Mouse (Mus musculus) lung, embryonic 14.5 days (tissue): ENCODE data around the gene 4933407L21Rik. TPM values are rescaled to one million over a fixed set of nuclear protein-coding genes. Genes with fewer than 3 reads are reported as not detected.
"Not testable (repeated sequence)": the region's sequence is repeated elsewhere in the genome, so short reads cannot be mapped to it uniquely, and the experiment has no call there.

Experiments used
- ATAC-seq: fragments of 200-750 bp; cut with Nextera tagmentation; 2 replicates; pipeline ENCODE4 v1.8.0; 2017; ENCODE audit warnings: mild to moderate bottlenecking, moderate TSS enrichment, moderate library complexity; ENCODE audit not compliant: insufficient read depth
- DNase-seq: peaks from one replicate; pipeline ENCODE4 v3.0.0-alpha.2; 2015
- H3K27ac ChIP-seq: fragments of 300-500 bp; sonication (generic); 2 replicates; pipeline ENCODE4 v1.5.1; 2014; ENCODE audit warnings: low read depth, mild to moderate bottlenecking, moderate library complexity
- H3K27me3 ChIP-seq: fragments of 300-500 bp; sonication (generic); 2 replicates; pipeline ENCODE4 v1.6.1; 2014; ENCODE audit warnings: low read length, control low read depth; ENCODE audit not compliant: insufficient read depth
- H3K36me3 ChIP-seq: fragments of 300-500 bp; sonication (generic); 2 replicates; pipeline ENCODE4 v1.6.1; 2014; ENCODE audit warnings: control low read depth; ENCODE audit not compliant: insufficient read depth
- H3K4me1 ChIP-seq: fragments of 300-500 bp; sonication (generic); 2 replicates; pipeline ENCODE4 v1.6.1; 2014; ENCODE audit warnings: antibody characterized with exemption, control low read depth; ENCODE audit not compliant: insufficient read depth
- H3K4me2 ChIP-seq: fragments of 300-500 bp; sonication (generic); 2 replicates; pipeline ENCODE4 v1.6.1; 2014; ENCODE audit warnings: mild to moderate bottlenecking
- H3K4me3 ChIP-seq: fragments of 300-500 bp; sonication (generic); 2 replicates; pipeline ENCODE4 v1.5.1; 2014; ENCODE audit warnings: low read depth, low read length
- H3K9ac ChIP-seq: fragments of 300-500 bp; sonication (generic); 2 replicates; pipeline ENCODE4 v1.6.1; 2014
- H3K9me3 ChIP-seq: fragments of 300-500 bp; sonication (generic); 2 replicates; pipeline ENCODE4 v1.6.1; 2016; ENCODE audit warnings: low read depth, low read length, control low read depth
- CTCF ChIP-seq: IDR thresholded peaks from 2 replicates; pipeline ENCODE4 v1.5.1; 2016; ENCODE audit warnings: antibody characterized with exemption, low read depth
- WGBS: fragments of 180-500 bp; shearing (Covaris S2); extraction: QIAGEN DNeasy Blood & Tissue Kit; methylation state at CpG from one replicate; pipeline ENCODE4 v1.1.7; 2014; 5-methylcytosine and 5-hydroxymethylcytosine counted together
- polyA plus RNA-seq: library from polyadenylated mRNA; unstranded; fragments of >200 nt; fragmentation: Nextera tagmentation; extraction: Ambion mirVana; gene quantifications from 2 replicates; pipeline ENCODE4 v1.2.1, GENCODE M21; 2014

The 4933407L21Rik gene
- polyA plus RNA-seq, 1 experiment from 2014 or later = not detected

GRCm38 (mm10) chr1:85973468-85973877 is 45.2 kb downstream of the 4933407L21Rik start:
- H3K9me3 ChIP-seq = no peaks in the 10 kb centered on the region
- WGBS = 71% methylated on average over 2 of the region's 2 CpGs
- TF ChIP-seq CTCF = no peak
- H3K27me3 ChIP-seq = no peaks in the 10 kb centered on the region
- DNase-seq (no peak), ATAC-seq (no peak)
- no peak overlapping the region for H3K4me2 ChIP-seq
- H3K36me3 ChIP-seq = no peaks in the 10 kb centered on the region
- no peak overlapping the region for H3K27ac ChIP-seq
- no peak overlapping the region for H3K4me3 ChIP-seq
- H3K4me1 ChIP-seq = no peaks in the 10 kb centered on the region
- H3K9ac ChIP-seq = no peak overlapping the region

GRCm38 (mm10) chr1:85977709-85978108 is 49.4 kb downstream of the 4933407L21Rik start:
- Histone ChIP-seq H3K9me3 (no peaks in the 10 kb centered on the region), H3K4me2 (no peak overlapping the region), H3K27ac (no peak overlapping the region), H3K4me1 (no peaks in the 10 kb centered on the region), H3K4me3 (no peak overlapping the region), H3K9ac (no peak overlapping the region), H3K36me3 (no peaks in the 10 kb centered on the region), H3K27me3 (no peaks in the 10 kb centered on the region)
- WGBS = 72% methylated on average over 3 of the region's 3 CpGs
- DNase-seq (no peak), ATAC-seq (no peak)
- no peak for TF ChIP-seq CTCF

GRCm38 (mm10) chr1:85981738-85982357 is 53.6 kb downstream of the 4933407L21Rik start:
- WGBS = 46% methylated on average over 7 of the region's 7 CpGs
- TF ChIP-seq CTCF = no peak
- H3K4me1 ChIP-seq = no peaks in the 10 kb centered on the region
- no peaks in the 10 kb centered on the region for H3K27me3 ChIP-seq
- H3K4me2 ChIP-seq = no peak overlapping the region
- no peak overlapping the region for H3K9ac ChIP-seq
- no peaks in the 10 kb centered on the region for H3K9me3 ChIP-seq
- H3K27ac ChIP-seq = no peak overlapping the region
- H3K36me3 ChIP-seq = no peaks in the 10 kb centered on the region
- ATAC-seq (no peak), DNase-seq (peak; percentile 9)
- no peak overlapping the region for H3K4me3 ChIP-seq

GRCm38 (mm10) chr1:85985784-85986183 is 57.5 kb downstream of the 4933407L21Rik start:
- 66% methylated on average over 3 of the region's 3 CpGs for WGBS
- H3K4me2 ChIP-seq = no peak overlapping the region
- no peak for TF ChIP-seq CTCF
- H3K9ac ChIP-seq = no peak overlapping the region
- no peaks in the 10 kb centered on the region for H3K27me3 ChIP-seq
- no peaks in the 10 kb centered on the region for H3K4me1 ChIP-seq
- H3K36me3 ChIP-seq = no peaks in the 10 kb centered on the region
- no peak overlapping the region for H3K4me3 ChIP-seq
- DNase-seq (no peak), ATAC-seq (no peak)
- H3K27ac ChIP-seq = no peak overlapping the region
- H3K9me3 ChIP-seq = no peaks in the 10 kb centered on the region

GRCm38 (mm10) chr1:85988351-85988750 is 60.1 kb downstream of the 4933407L21Rik start:
- no peak for DNase-seq

GRCm38 (mm10) chr1:85988882-85989281 is 60.6 kb downstream of the 4933407L21Rik start:
- ATAC-seq, DNase-seq, H3K36me3 ChIP-seq, H3K27me3 ChIP-seq, H3K4me2 ChIP-seq, H3K9ac ChIP-seq, H3K9me3 ChIP-seq, H3K27ac ChIP-seq, H3K4me1 ChIP-seq, H3K4me3 ChIP-seq: not testable (repeated sequence)
- 80% methylated on average over 4 of the region's 4 CpGs for WGBS

More at GRCm38 (mm10) chr1:85988351-85988750, 60.1 kb downstream of the 4933407L21Rik start:
- Histone ChIP-seq H3K36me3 (no peaks in the 10 kb centered on the region), H3K27ac (no peak overlapping the region), H3K4me3 (no peak overlapping the region), H3K4me1 (no peaks in the 10 kb centered on the region), H3K27me3 (no peaks in the 10 kb centered on the region), H3K9ac (no peak overlapping the region), H3K9me3 (no peaks in the 10 kb centered on the region), H3K4me2 (no peak overlapping the region)
- 58% methylated on average over 4 of the region's 4 CpGs for WGBS
- TF ChIP-seq CTCF = no peak
- ATAC-seq = no peak

Other genes with a start within 250 kb of the 4933407L21Rik start
- gene A630001G21Rik, start 149.8 kb upstream of the 4933407L21Rik start, polyA plus RNA-seq = 1.4 and 1.8 TPM in 2 replicates
- gene Cab39, start 135.0 kb upstream of the 4933407L21Rik start, polyA plus RNA-seq = 47.0 and 49.3 TPM in 2 replicates
- gene Itm2c, start 34.2 kb upstream of the 4933407L21Rik start, polyA plus RNA-seq = 99.5 and 107 TPM in 2 replicates
- not detected in 2 replicates for gene Gpr55, start 32.5 kb downstream of the 4933407L21Rik start, polyA plus RNA-seq
- not detected in 2 replicates for gene Spata3, start 88.3 kb downstream of the 4933407L21Rik start, polyA plus RNA-seq
- gene 2810459M11Rik, start 117.4 kb downstream of the 4933407L21Rik start, polyA plus RNA-seq = 1.3 and 2.0 TPM in 2 replicates
- gene Psmd1, start 135.9 kb downstream of the 4933407L21Rik start, polyA plus RNA-seq = 196 and 200 TPM in 2 replicates
- gene Htr2b, start 183.5 kb downstream of the 4933407L21Rik start, polyA plus RNA-seq = 0.31 and 0.63 TPM in 2 replicates
- gene Gm21972, start 205.2 kb downstream of the 4933407L21Rik start, polyA plus RNA-seq = not detected in 2 replicates
- gene Armc9, start 226.3 kb downstream of the 4933407L21Rik start, polyA plus RNA-seq = 22.3 and 28.2 TPM in 2 replicates